Mouse (Mus musculus): ENCODE measurements around the gene Plekha1. TPM values are rescaled to one million over a fixed set of nuclear protein-coding genes. Genes with fewer than 3 reads are reported as not detected.

Gene Plekha1
- polyA plus RNA-seq, 1 experiment from 2014 or later: 32.7 TPM

- Histone ChIP-seq H3K36me3 (replicated peaks; ENCODE audit: control insufficient read depth, insufficient read depth, low read depth, low read length) (no peaks in the 10 kb centered on the region), H3K27ac (replicated peaks; ENCODE audit: low read depth, low read length) (no peak overlapping the region), H3K9ac (replicated peaks; ENCODE audit: low read length) (no peak overlapping the region), H3K4me1 (ENCODE audit: control insufficient read depth, insufficient read depth, low read length) (no peaks in the 10 kb centered on the region), H3K4me3 (ENCODE audit: low read depth, low read length) (no peak overlapping the region), H3K4me2 (ENCODE audit: low read depth, low read length) (no peak overlapping the region), H3K9me3 (replicated peaks; ENCODE audit: control insufficient read depth, low read length) (no peaks in the 10 kb centered on the region), H3K27me3 (ENCODE audit: control insufficient read depth, insufficient read depth, low read length) (no peaks in the 10 kb centered on the region)
- 87% methylated on average over 10 of the region's 10 CpGs for WGBS
- ATAC-seq (replicated peaks; ENCODE audit: insufficient number of reproducible peaks, low FRiP score, low TSS enrichment, low read depth): no peak
- DNase-seq (ENCODE audit: low spot score): no peak
These were observed 88.6 kb downstream of the Plekha1 start for GRCm38 (mm10) chr7:130954177-130954601.

- no peak for DNase-seq (ENCODE audit: low spot score)
- 48% methylated on average over 7 of the region's 7 CpGs for WGBS
- no peaks in the 10 kb centered on the region for H3K36me3 ChIP-seq (replicated peaks; ENCODE audit: control insufficient read depth, insufficient read depth, low read depth, low read length)
These were observed 93.0 kb downstream of the Plekha1 start for GRCm38 (mm10) chr7:130958551-130958950.

GRCm38 (mm10) chr7:130959868-130960267 lies 94.3 kb downstream of the Plekha1 start:
- 58% methylated on average over 7 of the region's 7 CpGs for WGBS
- Histone ChIP-seq H3K9me3 (replicated peaks; ENCODE audit: control insufficient read depth, low read length) (no peaks in the 10 kb centered on the region), H3K27me3 (ENCODE audit: control insufficient read depth, insufficient read depth, low read length) (no peaks in the 10 kb centered on the region), H3K36me3 (replicated peaks; ENCODE audit: control insufficient read depth, insufficient read depth, low read depth, low read length) (no peaks in the 10 kb centered on the region), H3K27ac (replicated peaks; ENCODE audit: low read depth, low read length) (no peak overlapping the region), H3K4me1 (ENCODE audit: control insufficient read depth, insufficient read depth, low read length) (no peaks in the 10 kb centered on the region), H3K4me3 (ENCODE audit: low read depth, low read length) (no peak overlapping the region), H3K4me2 (ENCODE audit: low read depth, low read length) (no peak overlapping the region), H3K9ac (replicated peaks; ENCODE audit: low read length) (no peak overlapping the region)
- no peak for ATAC-seq (replicated peaks; ENCODE audit: insufficient number of reproducible peaks, low FRiP score, low TSS enrichment, low read depth)
- DNase-seq (ENCODE audit: low spot score): no peak

More at GRCm38 (mm10) chr7:130958551-130958950, 93.0 kb downstream of the Plekha1 start:
- H3K27ac ChIP-seq (replicated peaks; ENCODE audit: low read depth, low read length): no peak overlapping the region
- H3K9me3 ChIP-seq (replicated peaks; ENCODE audit: control insufficient read depth, low read length): no peaks in the 10 kb centered on the region
- no peak overlapping the region for H3K9ac ChIP-seq (replicated peaks; ENCODE audit: low read length)
- H3K27me3 ChIP-seq (ENCODE audit: control insufficient read depth, insufficient read depth, low read length): no peaks in the 10 kb centered on the region
- H3K4me2 ChIP-seq (ENCODE audit: low read depth, low read length): no peak overlapping the region
- no peak for ATAC-seq (replicated peaks; ENCODE audit: insufficient number of reproducible peaks, low FRiP score, low TSS enrichment, low read depth)
- H3K4me1 ChIP-seq (ENCODE audit: control insufficient read depth, insufficient read depth, low read length): no peaks in the 10 kb centered on the region
- H3K4me3 ChIP-seq (ENCODE audit: low read depth, low read length): no peak overlapping the region

- Histone ChIP-seq H3K4me3 (ENCODE audit: low read depth, low read length) (no peak overlapping the region), H3K27me3 (ENCODE audit: control insufficient read depth, insufficient read depth, low read length) (no peaks in the 10 kb centered on the region), H3K9ac (replicated peaks; ENCODE audit: low read length) (no peak overlapping the region), H3K36me3 (replicated peaks; ENCODE audit: control insufficient read depth, insufficient read depth, low read depth, low read length) (no peaks in the 10 kb centered on the region), H3K4me2 (ENCODE audit: low read depth, low read length) (no peak overlapping the region), H3K9me3 (replicated peaks; ENCODE audit: control insufficient read depth, low read length) (no peaks in the 10 kb centered on the region), H3K27ac (replicated peaks; ENCODE audit: low read depth, low read length) (no peak overlapping the region), H3K4me1 (ENCODE audit: control insufficient read depth, insufficient read depth, low read length) (no peaks in the 10 kb centered on the region)
- WGBS: 84% methylated on average over 6 of the region's 6 CpGs
- ATAC-seq (replicated peaks; ENCODE audit: insufficient number of reproducible peaks, low FRiP score, low TSS enrichment, low read depth): no peak
- no peak for DNase-seq (ENCODE audit: low spot score)
These were observed 95.9 kb downstream of the Plekha1 start for GRCm38 (mm10) chr7:130961429-130961828.

Small RNA genes within 50 kb of the gene (microRNA-seq; reads per million reads assigned to microRNA genes)
- gene Mir7061 (ENCODE audit: borderline number of aligned reads): not detected

Other genes with a start within 250 kb of the Plekha1 start
- gene Btbd16, start 91.7 kb upstream of the Plekha1 start, polyA plus RNA-seq (2014; fragmentation: Nextera tagmentation; extraction: Ambion mirVana): not detected in 2 replicates
- 6.7 and 8.3 TPM in 2 replicates for gene Htra1, start 70.4 kb downstream of the Plekha1 start, polyA plus RNA-seq (2014; fragmentation: Nextera tagmentation; extraction: Ambion mirVana)
- not detected in 2 replicates for gene Dmbt1, start 166.3 kb downstream of the Plekha1 start, polyA plus RNA-seq (2014; fragmentation: Nextera tagmentation; extraction: Ambion mirVana)

All from embryonic facial prominence, embryonic 11.5 days (tissue).